Mouse (Mus musculus): ENCODE measurements around the gene Layn. TPM values are rescaled to one million over a fixed set of nuclear protein-coding genes. Genes with fewer than 3 reads are reported as not detected.

Layn gene
- polyA plus RNA-seq (2017; shearing (Covaris generic)), result not detected

DNA sequence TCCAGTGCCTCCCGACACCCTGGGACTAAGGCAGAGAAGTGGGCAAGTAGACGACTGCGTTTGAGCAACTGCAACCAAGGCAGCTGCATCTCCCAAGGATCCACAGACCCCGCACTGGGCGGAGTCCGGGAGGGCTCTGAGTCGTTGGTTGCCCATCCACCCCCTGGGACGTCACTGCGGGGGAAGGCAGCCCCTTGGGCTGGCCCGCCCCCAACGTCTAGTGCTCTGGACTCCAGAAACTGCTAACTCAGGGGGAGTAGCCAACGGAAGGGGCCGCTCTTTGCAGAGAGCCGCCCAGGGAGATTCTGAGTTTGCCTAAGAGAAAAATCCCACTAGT is at the start of gene Layn:
TSS of gene Layn (minus strand) at position 116 of the 337 bp plus-strand sequence.

GRCm38 (mm10) chr9:51101756-51102425 is 25.0 kb upstream of the Layn start, which contains the start of gene 4833427G06Rik:
Gene 4833427G06Rik (minus strand): TSS chr9:51102078.

GRCm38 (mm10) chr9:51060601-51061000 is 16.3 kb downstream of the Layn start, which contains the start of gene Btg4:
Gene Btg4 (plus strand): TSS chr9:51060901.

DNA sequence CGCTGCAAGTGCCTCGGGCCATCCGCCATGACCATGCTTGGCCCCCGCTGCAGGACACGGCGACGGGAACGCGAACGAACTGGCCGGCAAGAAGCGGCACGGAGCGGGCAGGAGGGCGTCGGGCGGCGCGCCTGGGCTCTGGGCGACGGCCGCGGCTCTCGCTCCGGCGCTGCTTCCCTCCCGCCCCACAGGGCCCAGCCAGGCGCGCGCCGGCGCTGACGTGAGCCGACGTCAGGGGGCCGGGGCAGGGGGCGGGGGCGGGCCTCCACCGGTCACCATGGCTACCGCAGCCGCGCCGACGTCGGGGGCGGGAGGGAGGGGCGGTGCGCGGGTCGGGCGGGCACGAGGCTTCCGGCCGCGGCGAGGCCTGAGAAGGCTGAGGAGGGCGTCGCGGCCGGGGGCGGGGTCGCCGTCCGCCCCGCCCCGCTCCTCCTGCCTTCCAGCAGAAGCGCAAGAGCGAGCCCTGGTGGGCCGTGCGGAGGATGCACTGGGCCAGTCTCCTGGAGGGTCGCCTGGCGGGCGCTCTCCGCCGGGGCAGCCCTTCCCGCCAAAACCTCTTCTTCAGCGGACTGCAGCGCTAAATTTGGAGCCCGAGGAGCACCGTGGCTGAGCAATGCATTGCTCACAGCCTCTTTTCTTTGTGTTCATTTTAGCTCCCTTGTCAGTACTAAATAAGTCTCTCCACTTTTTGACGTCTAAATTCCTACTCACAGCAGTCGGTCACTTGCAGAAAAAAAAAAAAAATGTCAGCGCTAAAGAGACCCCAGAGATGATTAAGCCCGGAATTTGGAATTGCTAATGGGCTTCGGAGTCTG is 67.8 kb downstream of the Layn start, which contains the start of gene Sik2:
TSS of gene Sik2 (minus strand) at position 233 of the 815 bp plus-strand sequence.

Other genes with a start within 250 kb of the Layn start
- 91.9 TPM for gene Ppp2r1b, start 231.8 kb downstream of the Layn start, polyA plus RNA-seq (2017; shearing (Covaris generic))
- 23.7 TPM for gene Sik2, start 68.0 kb downstream of the Layn start, polyA plus RNA-seq (2017; shearing (Covaris generic))
- gene Btg4, start 16.2 kb downstream of the Layn start, polyA plus RNA-seq (2017; shearing (Covaris generic)), result 0.38 TPM
- gene 4833427G06Rik, start 25.0 kb upstream of the Layn start, polyA plus RNA-seq (2017; shearing (Covaris generic)), result not detected
- not detected for gene Gm32742, start 88.4 kb upstream of the Layn start, polyA plus RNA-seq (2017; shearing (Covaris generic))
- 13.6 TPM for gene Pou2af1, start 136.6 kb upstream of the Layn start, polyA plus RNA-seq (2017; shearing (Covaris generic))
- gene Colca2, start 201.5 kb upstream of the Layn start, polyA plus RNA-seq (2017; shearing (Covaris generic)), result 0.38 TPM

Data from inflammation-experienced regulatory T-cells, adult 16 weeks (primary cell).